Mouse (Mus musculus) liver, postnatal 0 days (tissue): ENCODE measurements around the gene Ms4a6d.

Experiments
- CTCF ChIP-seq: sonication (generic); IDR thresholded peaks from 2 replicates; pipeline ENCODE4 v1.5.1; 2016; ENCODE audit warnings: antibody characterized with exemption, low read depth
- EP300 ChIP-seq: IDR thresholded peaks from 2 replicates; pipeline ENCODE4 v1.6.1; 2016; ENCODE audit warnings: antibody characterized with exemption, low read depth, mild to moderate bottlenecking

DNA sequence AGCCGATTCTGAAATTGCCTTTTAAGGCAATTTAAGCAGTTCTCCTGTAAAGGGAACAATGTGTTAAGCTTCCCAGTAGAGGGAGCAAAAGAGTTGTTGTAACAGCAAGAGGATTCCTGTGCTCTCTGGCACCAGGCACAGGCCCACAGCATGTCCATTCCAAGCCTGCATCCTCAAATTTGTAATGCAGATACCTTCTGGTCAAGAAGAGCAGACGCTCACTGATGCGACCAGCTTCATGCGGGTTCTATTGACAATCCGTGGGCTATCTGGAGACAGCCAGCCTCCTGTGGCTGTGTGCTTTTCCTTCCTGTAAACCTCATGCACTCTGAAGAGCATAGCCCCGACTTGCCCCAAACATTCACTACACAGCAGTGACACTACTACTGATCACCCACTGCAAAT, 6.9 kb upstream of the Ms4a6d start:
- TF ChIP-seq CTCF (peak; percentile 78), EP300 (no peak)
